Mouse (Mus musculus) spleen, adult 2 months (tissue): Measurements from ENCODE around the gene Adh4. TPM values are rescaled to one million over a fixed set of nuclear protein-coding genes. Genes with fewer than 3 reads are reported as not detected.

ENCODE experiments used
- DNase-seq, 2 experiments: peaks; one replicate each; pipeline versions ENCODE4 v3.0.0 to v3.0.0-alpha.2; 2012 to 2021; ENCODE audit warnings: low spot score in 2 of 2, low read depth in 1 of 2
- H3K27ac ChIP-seq: fragments of 200-500 bp; 2 replicates; pipeline ENCODE4 v1.5.1; 2012; ENCODE audit warnings: low read length, inconsistent platforms; ENCODE audit not compliant: insufficient read depth
- H3K27me3 ChIP-seq: fragments of 200-500 bp; 2 replicates; pipeline ENCODE4 v1.6.1; 2012; ENCODE audit warnings: mild to moderate bottlenecking, moderate library complexity, low read length, inconsistent platforms; ENCODE audit not compliant: control insufficient read depth, insufficient read depth
- H3K36me3 ChIP-seq: fragments of 200-500 bp; 2 replicates; pipeline ENCODE4 v1.6.1; 2012; ENCODE audit warnings: mild to moderate bottlenecking, low read length, inconsistent platforms; ENCODE audit not compliant: control insufficient read depth, insufficient read depth
- H3K4me1 ChIP-seq: fragments of 200-500 bp; 2 replicates; pipeline ENCODE4 v1.6.1; 2011; ENCODE audit warnings: inconsistent platforms; ENCODE audit not compliant: control insufficient read depth, insufficient read depth, insufficient read length
- H3K4me3 ChIP-seq: fragments of 200-500 bp; 2 replicates; pipeline ENCODE4 v1.5.1; 2011; ENCODE audit warnings: mild to moderate bottlenecking, inconsistent platforms; ENCODE audit not compliant: insufficient read depth, insufficient read length; ENCODE audit errors: extremely low read depth
- CTCF ChIP-seq: fragments of 200-500 bp; IDR thresholded peaks from 2 replicates; pipeline ENCODE4 v1.5.1; 2011; ENCODE audit warnings: mild to moderate bottlenecking, inconsistent platforms; ENCODE audit not compliant: insufficient read depth, insufficient read length, insufficient replicate concordance; ENCODE audit errors: extremely low read depth
- POLR2A ChIP-seq: fragments of 200-500 bp; IDR thresholded peaks from 2 replicates; pipeline ENCODE4 v1.6.1; 2011; ENCODE audit warnings: low read depth, low read length, inconsistent platforms
- WGBS: fragments of 180-500 bp; shearing (Covaris S2); methylation state at CpG from one replicate; pipeline ENCODE4 v1.1.7; 2018; 5-methylcytosine and 5-hydroxymethylcytosine counted together
- polyA plus RNA-seq: library from polyadenylated mRNA; depleted of rRNA; stranded (reverse); fragments of >200 nt; gene quantifications from 2 replicates; pipeline ENCODE4 v1.2.3, GENCODE M21; 2012

Adh4 gene
- polyA plus RNA-seq, 1 experiment, result not detected

GRCm38 (mm10) chr3:138442203-138442602 lies 26.9 kb downstream of the Adh4 start:
- Histone ChIP-seq H3K4me1 (peaks cover 3% of the 10 kb centered on the region; the same call in 1 of the 2 replicates), H3K27me3 (no peaks in the 10 kb centered on the region), H3K4me3 (peak overlapping the region; percentile 68), H3K36me3 (peaks cover 3% of the 10 kb centered on the region; the same call in 1 of the 2 replicates), H3K27ac (peak overlapping the region; percentile 46)
- no peak for DNase-seq
- TF ChIP-seq POLR2A (no peak), CTCF (no peak)
- 2% methylated on average over 9 of the region's 9 CpGs for WGBS

DNA sequence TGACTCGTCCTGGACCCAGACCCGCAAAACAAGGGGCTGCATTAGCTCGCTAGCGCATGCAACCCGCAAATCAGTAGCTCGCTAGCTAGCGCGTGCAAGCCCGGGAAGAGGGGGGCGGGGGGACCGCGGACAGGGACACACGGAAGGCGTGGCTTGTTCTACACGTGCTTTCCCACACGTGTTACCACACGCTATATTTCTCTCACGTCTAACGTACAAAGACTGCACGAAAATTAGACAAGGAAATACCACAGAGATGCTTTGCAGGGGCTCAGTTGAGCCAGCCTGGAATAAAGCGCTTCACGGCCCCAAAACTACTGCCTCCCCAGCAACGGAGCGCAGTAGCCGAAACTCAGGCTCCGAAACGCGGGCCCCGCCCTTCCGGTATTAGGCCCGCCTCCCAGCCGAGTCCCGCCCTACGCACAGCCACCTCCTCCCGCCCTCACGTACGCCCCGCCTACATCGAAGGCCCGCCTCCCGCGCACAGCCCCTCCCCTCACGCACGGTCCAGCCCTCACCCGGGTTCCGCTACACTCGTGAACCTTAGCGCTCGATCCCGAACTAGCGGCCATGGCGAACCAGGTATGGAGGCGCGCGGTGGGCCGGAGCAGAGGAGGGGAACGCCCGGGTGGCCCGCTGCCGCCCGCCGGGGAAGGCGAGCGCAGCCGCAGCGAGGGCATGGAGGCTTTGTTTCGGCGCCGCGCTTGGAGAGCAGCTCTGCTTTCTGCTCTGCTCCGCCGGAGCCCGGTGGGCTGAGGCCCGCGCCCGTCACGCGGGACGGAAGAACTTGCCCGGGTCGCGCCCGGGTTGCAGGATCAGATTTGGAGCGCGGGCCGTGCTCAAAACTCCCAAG lies 27.6 kb downstream of the Adh4 start, which contains the start of gene Adh5:
TSS of gene Adh5 (plus strand) at position 482 of the 853 bp plus-strand sequence.
- Histone ChIP-seq H3K27ac (peak within 1 kb of the TSS; percentile 67), H3K4me3 (peak within 1 kb of the TSS; percentile 71), H3K36me3 (peaks cover 3% of the 10 kb centered on the region; the same call in 1 of the 2 replicates), H3K4me1 (peaks cover 3% of the 10 kb centered on the region; the same call in 1 of the 2 replicates), H3K27me3 (no peaks in the 10 kb centered on the region)
- TF ChIP-seq CTCF, result no peak
- TF ChIP-seq POLR2A, result peak; percentile 40; the same call in 1 of the 2 replicates
- under 1% methylated on average over 84 of the region's 86 CpGs for WGBS
- peak; percentile 84 to 89 for DNase-seq

GRCm38 (mm10) chr3:138443465-138443771 lies 28.2 kb downstream of the Adh4 start:
- Histone ChIP-seq H3K27me3 (no peaks in the 10 kb centered on the region), H3K4me1 (peaks cover 3% of the 10 kb centered on the region; the same call in 1 of the 2 replicates), H3K4me3 (peak overlapping the region; percentile 71), H3K36me3 (peaks cover 4% of the 10 kb centered on the region; the same call in 1 of the 2 replicates), H3K27ac (peak overlapping the region; percentile 67)
- TF ChIP-seq POLR2A (no peak), CTCF (no peak)
- 3% methylated on average over 9 of the region's 9 CpGs for WGBS
- DNase-seq, result no peak

GRCm38 (mm10) chr3:138448077-138448860 lies 33.0 kb downstream of the Adh4 start:
- H3K27ac ChIP-seq, result no peak overlapping the region
- peaks cover 3% of the 10 kb centered on the region; the same call in 1 of the 2 replicates for H3K4me1 ChIP-seq
- peaks cover 29% of the 10 kb centered on the region for H3K36me3 ChIP-seq
- H3K4me3 ChIP-seq, result no peak overlapping the region
- WGBS, result 86% methylated on average over 12 of the region's 12 CpGs
- no peak for DNase-seq
- TF ChIP-seq POLR2A, result no peak
- no peak for TF ChIP-seq CTCF
- no peaks in the 10 kb centered on the region for H3K27me3 ChIP-seq

DNA sequence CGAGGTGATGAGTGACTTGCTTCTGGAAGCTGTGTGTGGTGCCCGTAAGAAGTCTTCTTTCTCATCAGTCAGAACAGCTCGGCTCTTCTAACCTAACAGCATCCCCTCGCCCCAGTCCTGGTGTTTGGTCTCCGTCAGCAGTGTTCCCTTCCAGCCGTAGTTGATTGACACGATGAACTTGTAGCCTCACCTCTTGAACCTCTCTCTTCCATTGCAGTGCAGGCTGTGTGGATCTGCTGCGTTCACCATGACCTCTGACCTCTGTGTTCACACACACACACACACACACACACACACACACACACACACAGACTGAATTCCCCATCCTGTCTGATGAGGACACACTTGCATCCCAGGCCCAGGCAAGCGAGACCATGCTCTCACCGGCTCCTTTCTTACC lies 36.9 kb downstream of the Adh4 start:
- no peak for DNase-seq
- H3K27me3 ChIP-seq, result no peaks in the 10 kb centered on the region
- no peak overlapping the region for H3K4me3 ChIP-seq
- peaks cover 38% of the 10 kb centered on the region for H3K36me3 ChIP-seq
- no peak for TF ChIP-seq POLR2A
- no peak for TF ChIP-seq CTCF
- H3K27ac ChIP-seq, result no peak overlapping the region
- 95% methylated on average over 10 of the region's 10 CpGs for WGBS
- no peaks in the 10 kb centered on the region for H3K4me1 ChIP-seq

GRCm38 (mm10) chr3:138454234-138454633 lies 39.0 kb downstream of the Adh4 start:
- H3K27me3 ChIP-seq, result no peaks in the 10 kb centered on the region
- H3K4me1 ChIP-seq, result no peaks in the 10 kb centered on the region
- no peak overlapping the region for H3K4me3 ChIP-seq
- H3K36me3 ChIP-seq, result peaks cover 42% of the 10 kb centered on the region
- 96% methylated on average over 1 of the region's 1 CpGs for WGBS
- TF ChIP-seq CTCF, result no peak
- TF ChIP-seq POLR2A, result no peak
- no peak overlapping the region for H3K27ac ChIP-seq
- DNase-seq, result no peak
